Comparison of ENCODE assay signal across 19 mouse cellular contexts in genomic region chr4:129706750-129707149, GRCm38 (mm10). TPM values are rescaled to one million over a fixed set of nuclear protein-coding genes. Genes with fewer than 3 reads are reported as not detected.
DNase-seq lines count a peak whose midpoint lies in the region; ATAC-seq and TF ChIP-seq lines count a peak whose summit lies in the region.
"Had no signal": no experiment of that assay in that cellular context is flagged by ENCODE, and none has a peak within 500 bp of the region (broad histone marks: within the 10 kb centered on the region; RNA-seq: fewer than 3 reads in every experiment).

No protein-coding gene starts in this region.

- no peak for DNase-seq in hindbrain, embryonic 14.5 days (ENCODE audit: low spot score)
- no peak for DNase-seq in hindbrain, postnatal 0 days (ENCODE audit: low spot score)
- peak; percentile 80 for DNase-seq in brain, embryonic 14.5 days (ENCODE audit: low read depth)
- no peak for DNase-seq in Muller cell, postnatal 12 days (ENCODE audit: inconsistent ontology term)
- DNase-seq in gastrocnemius, postnatal 4 days (ENCODE audit: low spot score in 2 of 2) = no peak
- DNase-seq in embryo, embryonic 11 days = no peak
- DNase-seq: B cell, adult 2 months; cerebellum, adult 11-12 months; gastrocnemius, postnatal 36 days; heart, postnatal 4 days; kidney, adult 18-20 months; kidney, postnatal 36 days; liver; lung, embryonic 14.5 days; right cerebral cortex, postnatal 25 days had no signal

- H3K4me1 ChIP-seq in hindbrain, embryonic 14.5 days (replicated peaks; ENCODE audit: control insufficient read depth, insufficient read depth, low read length) = peaks cover 37% of the 10 kb centered on the region
- H3K4me1 ChIP-seq in hindbrain, postnatal 0 days (ENCODE audit: insufficient read depth, low read length) = no peaks in the 10 kb centered on the region
- H3K4me1 ChIP-seq in forebrain, embryonic 15.5 days = peaks cover 45% of the 10 kb centered on the region
- peaks cover 17% of the 10 kb centered on the region for H3K4me1 ChIP-seq in limb, embryonic 15.5 days

- no peaks in the 10 kb centered on the region for H3K9me3 ChIP-seq in hindbrain, embryonic 14.5 days (ENCODE audit: control insufficient read depth, low read length)
- no peaks in the 10 kb centered on the region for H3K9me3 ChIP-seq in hindbrain, postnatal 0 days (ENCODE audit: low read length)
- no peaks in the 10 kb centered on the region for H3K9me3 ChIP-seq in forebrain, embryonic 15.5 days
- no peaks in the 10 kb centered on the region for H3K9me3 ChIP-seq in limb, embryonic 15.5 days

- no peaks in the 10 kb centered on the region for H3K27me3 ChIP-seq in hindbrain, embryonic 14.5 days (ENCODE audit: control insufficient read depth, insufficient read depth, low read length)
- no peaks in the 10 kb centered on the region for H3K27me3 ChIP-seq in hindbrain, postnatal 0 days (ENCODE audit: insufficient read depth, low read length)
- no peaks in the 10 kb centered on the region for H3K27me3 ChIP-seq in forebrain, embryonic 15.5 days
- H3K27me3 ChIP-seq in limb, embryonic 15.5 days = no peaks in the 10 kb centered on the region

- peaks cover 89% of the 10 kb centered on the region for H3K36me3 ChIP-seq in hindbrain, embryonic 14.5 days (replicated peaks; ENCODE audit: control insufficient read depth, insufficient read depth)
- peaks cover 59% of the 10 kb centered on the region for H3K36me3 ChIP-seq in hindbrain, postnatal 0 days (ENCODE audit: insufficient read depth, low read length)
- H3K36me3 ChIP-seq in forebrain, embryonic 15.5 days = peaks cover 70% of the 10 kb centered on the region
- H3K36me3 ChIP-seq in limb, embryonic 15.5 days = peaks cover 67% of the 10 kb centered on the region

- ATAC-seq in hindbrain, embryonic 14.5 days (ENCODE audit: low FRiP score) = no peak
- no peak for ATAC-seq in hindbrain, postnatal 0 days
- no peak for ATAC-seq in forebrain, embryonic 15.5 days (replicated peaks)
- ATAC-seq in limb, embryonic 15.5 days (ENCODE audit: insufficient number of reproducible peaks, low FRiP score, low TSS enrichment, low read depth) = no peak

- H3K4me3 ChIP-seq in hindbrain, embryonic 14.5 days (replicated peaks; ENCODE audit: low read length) = no peak overlapping the region
- no peak overlapping the region for H3K4me3 ChIP-seq in hindbrain, postnatal 0 days (ENCODE audit: low read length)
- no peak overlapping the region for H3K4me3 ChIP-seq in forebrain, embryonic 15.5 days
- H3K4me3 ChIP-seq in limb, embryonic 15.5 days = no peak overlapping the region
- H3K4me3 ChIP-seq: myocyte had no signal

- TF ChIP-seq POLR2A in brain, embryonic 14.5 days (IDR thresholded peaks at IDR 0.05; ENCODE audit: borderline replicate concordance, extremely low read depth, insufficient read depth, insufficient read length, poor library complexity, severe bottlenecking) = no peak

- no peak overlapping the region for H3K4me2 ChIP-seq in hindbrain, embryonic 14.5 days (replicated peaks)
- no peak overlapping the region for H3K4me2 ChIP-seq in hindbrain, postnatal 0 days (ENCODE audit: low read depth, low read length)
- H3K4me2 ChIP-seq in forebrain, embryonic 15.5 days (replicated peaks) = no peak overlapping the region
- H3K4me2 ChIP-seq in limb, embryonic 15.5 days = no peak overlapping the region
- H3K4me2 ChIP-seq: heart, embryonic 11.5 days; lung, embryonic 14.5 days had no signal

- peak overlapping the region; percentile 36; the same call in 1 of the 2 replicates for H3K27ac ChIP-seq in hindbrain, embryonic 14.5 days
- no peak overlapping the region for H3K27ac ChIP-seq in hindbrain, postnatal 0 days
- peak overlapping the region; percentile 41; the same call in 1 of the 2 replicates for H3K27ac ChIP-seq in forebrain, embryonic 15.5 days (replicated peaks)
- H3K27ac ChIP-seq in limb, embryonic 15.5 days = peak overlapping the region; percentile 63

- TF ChIP-seq CTCF in hindbrain, postnatal 0 days (IDR thresholded peaks at IDR 0.05; ENCODE audit: low read depth) = no peak
- TF ChIP-seq CTCF in brain, embryonic 14.5 days (IDR thresholded peaks at IDR 0.05; ENCODE audit: borderline replicate concordance, extremely low read depth, insufficient read depth, insufficient read length) = no peak

- no peak overlapping the region for H3K9ac ChIP-seq in hindbrain, embryonic 14.5 days
- no peak overlapping the region for H3K9ac ChIP-seq in hindbrain, postnatal 0 days (replicated peaks; ENCODE audit: low read length)
- no peak overlapping the region; the same call in 1 of the 2 replicates for H3K9ac ChIP-seq in forebrain, embryonic 15.5 days (replicated peaks)
- no peak overlapping the region for H3K9ac ChIP-seq in limb, embryonic 15.5 days
- H3K9ac ChIP-seq: lung, embryonic 14.5 days had no signal

- WGBS in hindbrain, embryonic 14.5 days = 29% methylated on average over 3 of the region's 3 CpGs
- 24% methylated on average over 3 of the region's 3 CpGs for WGBS in hindbrain, postnatal 0 days
- WGBS in forebrain, embryonic 15.5 days = 24% methylated on average over 3 of the region's 3 CpGs
- WGBS in limb, embryonic 15.5 days = 44% methylated on average over 3 of the region's 3 CpGs

RNA-seq across cellular contexts. Expression of gene Tmem39b, which starts 10.1 kb away (rescaled TPM):
- 25.6 and 29.5 TPM in 2 replicates for polyA plus RNA-seq in hindbrain, embryonic 14.5 days (2014; fragmentation: Nextera tagmentation; extraction: Ambion mirVana)
- 23.8 and 25.2 TPM in 2 replicates for total RNA-seq in hindbrain, postnatal 0 days (2014; rRNA removed)
- polyA plus RNA-seq in hindbrain, postnatal 0 days (2015; fragmentation: Nextera tagmentation; extraction: Ambion mirVana) = 10.5 and 12.1 TPM in 2 replicates
- polyA plus RNA-seq in brain, embryonic 14.5 days (2012; rRNA removed) = 63.6 and 81.2 TPM in 2 replicates
- 19.4 and 19.6 TPM in 2 replicates for polyA plus RNA-seq in forebrain, embryonic 15.5 days (2015; fragmentation: Nextera tagmentation; extraction: Ambion mirVana)
- polyA plus RNA-seq in limb, embryonic 15.5 days (2015; fragmentation: Nextera tagmentation; extraction: Ambion mirVana) = 12.9 and 15.9 TPM in 2 replicates
- total RNA-seq in gastrocnemius, postnatal 4 days (2021) = 1 to 10 TPM; 7.3 to 7.8 TPM

RNA-seq across cellular contexts. Expression of gene Kpna6, which starts 34.2 kb away (rescaled TPM):
- 16.3 and 21.3 TPM in 2 replicates for polyA plus RNA-seq in hindbrain, embryonic 14.5 days (2014; fragmentation: Nextera tagmentation; extraction: Ambion mirVana)
- 61.6 and 61.8 TPM in 2 replicates for total RNA-seq in hindbrain, postnatal 0 days (2014; rRNA removed)
- 11.6 and 13.0 TPM in 2 replicates for polyA plus RNA-seq in hindbrain, postnatal 0 days (2015; fragmentation: Nextera tagmentation; extraction: Ambion mirVana)
- 39.8 and 41.7 TPM in 2 replicates for polyA plus RNA-seq in brain, embryonic 14.5 days (2012; rRNA removed)
- polyA plus RNA-seq in forebrain, embryonic 15.5 days (2015; fragmentation: Nextera tagmentation; extraction: Ambion mirVana) = 14.7 and 17.5 TPM in 2 replicates
- 15.3 TPM in 2 replicates for polyA plus RNA-seq in limb, embryonic 15.5 days (2015; fragmentation: Nextera tagmentation; extraction: Ambion mirVana)
- 10 to 100 TPM; 54.4 to 63.4 TPM for total RNA-seq in gastrocnemius, postnatal 4 days (2021)

RNA-seq across cellular contexts. Expression of gene Khdrbs1, which starts 35.4 kb away (rescaled TPM):
- polyA plus RNA-seq in hindbrain, embryonic 14.5 days (2014; fragmentation: Nextera tagmentation; extraction: Ambion mirVana) = 120 and 125 TPM in 2 replicates
- total RNA-seq in hindbrain, postnatal 0 days (2014; rRNA removed) = 75.1 and 86.2 TPM in 2 replicates
- polyA plus RNA-seq in hindbrain, postnatal 0 days (2015; fragmentation: Nextera tagmentation; extraction: Ambion mirVana) = 85.7 and 86.5 TPM in 2 replicates
- polyA plus RNA-seq in brain, embryonic 14.5 days (2012; rRNA removed) = 68.2 and 117 TPM in 2 replicates
- polyA plus RNA-seq in forebrain, embryonic 15.5 days (2015; fragmentation: Nextera tagmentation; extraction: Ambion mirVana) = 175 and 187 TPM in 2 replicates
- 79.2 and 95.9 TPM in 2 replicates for polyA plus RNA-seq in limb, embryonic 15.5 days (2015; fragmentation: Nextera tagmentation; extraction: Ambion mirVana)
- 10 to 100 TPM; 75.8 to 77.4 TPM for total RNA-seq in gastrocnemius, postnatal 4 days (2021)
